Mouse (Mus musculus): ENCODE measurements around the gene Znhit1. TPM values are rescaled to one million over a fixed set of nuclear protein-coding genes. Genes with fewer than 3 reads are reported as not detected.

Znhit1 gene
- polyA plus RNA-seq, 1 experiment from 2014 or later, result 102 TPM

DNA sequence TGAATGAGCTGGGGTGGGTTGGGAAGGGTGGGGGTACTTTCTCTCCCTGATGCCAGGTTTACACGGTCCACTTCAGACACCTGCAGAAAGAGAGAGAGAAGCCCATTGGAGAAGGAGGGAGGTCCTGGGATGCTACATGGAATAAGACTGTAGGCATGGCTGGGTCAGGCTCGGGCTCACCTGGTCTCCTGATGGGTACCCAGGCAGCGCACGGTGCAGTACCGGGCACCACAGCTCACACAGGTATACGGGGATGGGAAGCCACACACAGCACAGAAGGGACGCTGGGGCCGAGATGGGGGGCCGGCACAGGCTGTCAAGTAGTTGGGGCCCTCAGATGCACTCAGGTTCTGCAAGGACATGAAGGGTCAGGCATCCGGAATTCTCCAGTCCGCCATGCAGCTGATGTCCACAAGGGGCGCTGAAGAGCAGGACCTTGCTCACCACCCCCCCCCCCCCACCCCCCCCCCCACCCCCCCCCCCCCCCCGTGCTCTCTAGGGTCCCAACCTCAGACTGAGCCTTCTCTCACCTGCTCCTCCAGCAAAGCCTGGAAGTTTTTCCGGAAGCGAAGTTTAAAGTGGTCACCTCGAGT is 5.4 kb downstream of the Znhit1 start:
- H3K27ac ChIP-seq, result no peak overlapping the region
- no peak overlapping the region for H3K9ac ChIP-seq
- peaks cover 39% of the 10 kb centered on the region for H3K36me3 ChIP-seq
- no peak for ATAC-seq (replicated peaks; ENCODE audit: low FRiP score)
- no peak overlapping the region for H3K4me3 ChIP-seq (replicated peaks)
- no peaks in the 10 kb centered on the region for H3K9me3 ChIP-seq (replicated peaks)
- no peak overlapping the region for H3K4me2 ChIP-seq
- WGBS, result 52% methylated on average over 15 of the region's 16 CpGs
- H3K27me3 ChIP-seq, result no peaks in the 10 kb centered on the region
- peaks cover 6% of the 10 kb centered on the region for H3K4me1 ChIP-seq

DNA sequence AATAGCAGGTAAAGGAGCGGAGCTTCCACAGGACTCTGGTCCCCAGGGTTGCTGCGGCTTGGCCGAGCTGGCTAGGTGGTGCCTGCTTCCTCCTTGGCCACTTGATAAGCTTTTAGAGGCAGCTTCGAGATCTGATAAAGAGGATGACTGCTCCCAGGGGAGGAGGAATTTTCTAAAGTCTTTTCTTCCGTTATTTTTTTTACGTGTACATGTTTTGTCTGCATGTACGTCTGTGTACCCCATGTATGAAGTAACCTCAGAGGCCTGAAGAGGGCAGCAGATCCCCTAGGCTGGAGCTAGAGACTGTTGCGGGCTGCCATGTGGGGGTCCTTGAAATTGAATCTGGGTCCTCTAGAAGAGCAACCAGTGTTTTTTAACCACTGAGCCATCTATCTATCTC is 6.8 kb downstream of the Znhit1 start:
- no peak overlapping the region for H3K27ac ChIP-seq
- ATAC-seq (replicated peaks; ENCODE audit: low FRiP score), result no peak
- H3K4me2 ChIP-seq, result no peak overlapping the region
- H3K9me3 ChIP-seq (replicated peaks), result no peaks in the 10 kb centered on the region
- no peaks in the 10 kb centered on the region for H3K27me3 ChIP-seq
- 89% methylated on average over 8 of the region's 8 CpGs for WGBS
- H3K36me3 ChIP-seq, result peaks cover 39% of the 10 kb centered on the region
- no peak overlapping the region for H3K9ac ChIP-seq
- peaks cover 2% of the 10 kb centered on the region for H3K4me1 ChIP-seq
- H3K4me3 ChIP-seq (replicated peaks), result no peak overlapping the region

GRCm38 (mm10) chr5:136979762-136980161 is 8.1 kb downstream of the Znhit1 start:
- H3K36me3 ChIP-seq, result peaks cover 38% of the 10 kb centered on the region
- H3K9ac ChIP-seq, result no peak overlapping the region
- no peaks in the 10 kb centered on the region for H3K9me3 ChIP-seq (replicated peaks)
- H3K27me3 ChIP-seq, result no peaks in the 10 kb centered on the region
- H3K4me2 ChIP-seq, result no peak overlapping the region
- no peak for ATAC-seq (replicated peaks; ENCODE audit: low FRiP score)
- H3K4me1 ChIP-seq, result no peaks in the 10 kb centered on the region
- 79% methylated on average over 2 of the region's 2 CpGs for WGBS
- no peak overlapping the region for H3K4me3 ChIP-seq (replicated peaks)
- H3K27ac ChIP-seq, result no peak overlapping the region

DNA sequence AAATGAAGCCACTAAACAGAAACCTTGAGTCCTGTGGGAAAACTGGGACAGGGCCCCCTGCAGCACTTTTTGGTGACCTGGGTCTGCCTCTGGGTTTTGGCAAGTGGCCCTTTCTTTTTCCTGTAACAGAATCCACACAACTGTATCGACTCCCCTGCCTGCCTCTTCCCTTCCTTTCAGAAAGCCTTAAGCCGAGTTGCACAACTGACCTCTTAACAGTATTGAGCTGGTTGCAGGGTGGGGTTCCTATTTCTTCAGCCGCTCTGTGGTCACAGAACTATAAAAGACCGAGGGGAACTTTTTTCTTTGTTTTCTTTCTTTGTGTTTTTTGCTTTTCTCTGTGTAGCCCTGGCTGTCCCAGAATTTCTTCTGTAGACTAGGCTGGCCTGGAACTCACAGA is 10.1 kb downstream of the Znhit1 start:
- Histone ChIP-seq H3K4me3 (replicated peaks) (no peak overlapping the region), H3K27ac (no peak overlapping the region), H3K36me3 (peaks cover 22% of the 10 kb centered on the region), H3K27me3 (no peaks in the 10 kb centered on the region), H3K4me2 (no peak overlapping the region), H3K9ac (no peak overlapping the region), H3K9me3 (replicated peaks) (no peaks in the 10 kb centered on the region), H3K4me1 (no peaks in the 10 kb centered on the region)
- ATAC-seq (replicated peaks; ENCODE audit: low FRiP score), result no peak
- WGBS, result 66% methylated on average over 4 of the region's 4 CpGs

GRCm38 (mm10) chr5:136973670-136974069 is 14.2 kb downstream of the Znhit1 start:
- ATAC-seq (replicated peaks; ENCODE audit: low FRiP score), result no peak
- Histone ChIP-seq H3K9me3 (replicated peaks) (no peaks in the 10 kb centered on the region), H3K9ac (no peak overlapping the region; the same call in 1 of the 2 replicates), H3K36me3 (no peaks in the 10 kb centered on the region), H3K27me3 (no peaks in the 10 kb centered on the region), H3K4me3 (replicated peaks) (no peak overlapping the region), H3K27ac (no peak overlapping the region), H3K4me1 (no peaks in the 10 kb centered on the region), H3K4me2 (no peak overlapping the region)
- WGBS, result 73% methylated on average over 8 of the region's 8 CpGs

DNA sequence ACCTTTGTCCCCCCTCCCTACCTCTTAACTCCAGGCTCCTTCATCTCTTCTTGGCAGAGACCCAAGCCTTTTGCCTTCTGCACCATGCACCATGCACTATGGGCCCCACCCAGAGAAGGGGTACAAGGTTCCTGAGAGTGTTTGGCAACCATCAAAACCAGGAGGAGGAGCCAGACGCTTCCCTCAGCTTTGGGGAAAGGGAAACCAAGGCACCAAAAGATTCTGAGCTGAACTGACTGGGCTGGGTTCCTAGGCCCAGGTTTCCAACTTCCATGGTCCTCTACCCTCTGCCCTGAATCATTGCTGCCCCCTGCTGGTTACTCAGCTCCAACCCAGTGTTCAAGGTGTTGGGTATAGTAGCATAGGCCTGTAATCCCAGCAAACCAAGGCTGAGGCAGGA is 17.1 kb downstream of the Znhit1 start:
- H3K36me3 ChIP-seq, result peaks cover 12% of the 10 kb centered on the region
- H3K4me3 ChIP-seq (replicated peaks), result no peak overlapping the region
- WGBS, result 57% methylated on average over 1 of the region's 1 CpGs
- H3K27ac ChIP-seq, result no peak overlapping the region
- H3K4me2 ChIP-seq, result no peak overlapping the region
- no peak for ATAC-seq (replicated peaks; ENCODE audit: low FRiP score)
- no peaks in the 10 kb centered on the region for H3K27me3 ChIP-seq
- H3K9me3 ChIP-seq (replicated peaks), result no peaks in the 10 kb centered on the region
- H3K4me1 ChIP-seq, result peaks cover 29% of the 10 kb centered on the region
- H3K9ac ChIP-seq, result no peak overlapping the region

GRCm38 (mm10) chr5:136967592-136967991 is 20.2 kb downstream of the Znhit1 start:
- peaks cover 56% of the 10 kb centered on the region for H3K4me1 ChIP-seq
- H3K27ac ChIP-seq, result peak overlapping the region; percentile 92
- peaks cover 40% of the 10 kb centered on the region for H3K36me3 ChIP-seq
- 0 out of 2 replicates have a peak, but pooled peaks have one; percentile 10 for ATAC-seq (replicated peaks; ENCODE audit: low FRiP score)
- 49% methylated on average over 10 of the region's 10 CpGs for WGBS
- H3K9me3 ChIP-seq (replicated peaks), result no peaks in the 10 kb centered on the region
- H3K4me2 ChIP-seq, result peak overlapping the region; percentile 19; the same call in 1 of the 2 replicates
- no peaks in the 10 kb centered on the region for H3K27me3 ChIP-seq
- H3K4me3 ChIP-seq (replicated peaks), result no peak overlapping the region
- no peak overlapping the region for H3K9ac ChIP-seq

DNA sequence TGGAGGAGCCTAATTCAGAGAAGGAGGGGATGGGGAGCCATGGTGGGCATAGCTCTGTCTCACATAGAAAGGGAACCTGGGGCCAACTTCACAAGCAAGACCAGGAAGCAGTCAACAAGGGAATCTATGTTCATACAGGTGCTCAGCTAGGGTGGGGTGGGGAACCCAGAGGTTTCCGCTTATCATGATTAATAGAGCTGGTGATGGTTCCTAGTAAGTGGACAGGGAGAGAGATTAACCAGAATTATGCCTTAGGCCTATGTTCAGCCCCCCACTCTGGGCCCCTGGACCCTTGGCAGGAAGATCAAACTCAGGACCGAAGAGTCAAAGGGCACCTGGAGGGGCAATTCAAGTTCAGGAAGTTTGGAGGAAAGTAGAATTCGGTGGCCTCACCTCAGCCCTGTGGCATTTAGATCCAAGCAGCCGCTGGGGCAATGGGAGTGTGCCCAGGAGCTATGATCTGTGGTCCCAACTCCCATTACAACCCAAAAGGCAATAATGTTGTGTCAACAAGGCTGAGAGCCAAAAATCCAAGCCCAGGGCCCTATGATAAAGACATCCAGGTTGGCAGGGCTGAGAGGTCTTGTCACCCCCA is 20.9 kb downstream of the Znhit1 start:
- H3K9ac ChIP-seq, result no peak overlapping the region
- 77% methylated on average over 4 of the region's 4 CpGs for WGBS
- H3K9me3 ChIP-seq (replicated peaks), result no peaks in the 10 kb centered on the region
- no peaks in the 10 kb centered on the region for H3K27me3 ChIP-seq
- H3K4me2 ChIP-seq, result 0 out of 2 replicates have a peak overlapping the region, but pooled peaks have one; percentile 2
- no peak for ATAC-seq (replicated peaks; ENCODE audit: low FRiP score)
- peak overlapping the region; percentile 92 for H3K27ac ChIP-seq
- H3K4me1 ChIP-seq, result peaks cover 56% of the 10 kb centered on the region
- H3K36me3 ChIP-seq, result peaks cover 40% of the 10 kb centered on the region
- H3K4me3 ChIP-seq (replicated peaks), result no peak overlapping the region

DNA sequence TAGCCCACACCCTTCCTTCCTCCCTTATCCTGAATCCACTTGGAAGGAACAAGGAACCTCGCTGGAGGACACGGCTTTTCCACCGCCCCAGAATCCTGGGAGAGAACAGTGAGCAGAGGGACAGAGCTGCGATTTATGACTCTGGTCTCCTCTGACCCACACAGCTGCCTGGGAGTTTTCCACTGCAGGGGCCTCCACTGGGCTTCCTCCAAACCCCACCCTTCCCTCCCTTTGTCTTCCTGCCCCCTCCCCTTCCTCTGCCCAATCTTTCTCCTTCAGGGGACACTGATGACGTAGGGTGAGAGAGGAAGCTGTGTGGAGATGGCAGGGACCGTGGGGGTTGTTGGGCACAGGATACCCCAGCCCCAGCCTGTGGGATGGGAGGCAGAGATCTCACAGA is 21.5 kb downstream of the Znhit1 start, which contains the start of gene Cldn15:
Cldn15 (plus strand) TSS at position 286 of the 400 bp plus-strand sequence.
- Histone ChIP-seq H3K9me3 (replicated peaks) (no peaks in the 10 kb centered on the region), H3K9ac (no peak within 1 kb of the TSS), H3K36me3 (peaks cover 40% of the 10 kb centered on the region), H3K4me3 (replicated peaks) (no peak within 1 kb of the TSS), H3K27me3 (no peaks in the 10 kb centered on the region), H3K4me1 (peaks cover 60% of the 10 kb centered on the region), H3K27ac (peak within 1 kb of the TSS; percentile 92), H3K4me2 (peak within 1 kb of the TSS; percentile 19; the same call in 1 of the 2 replicates)
- ATAC-seq (replicated peaks; ENCODE audit: low FRiP score), result peak; percentile 46
- 15% methylated on average over 6 of the region's 6 CpGs for WGBS

DNA sequence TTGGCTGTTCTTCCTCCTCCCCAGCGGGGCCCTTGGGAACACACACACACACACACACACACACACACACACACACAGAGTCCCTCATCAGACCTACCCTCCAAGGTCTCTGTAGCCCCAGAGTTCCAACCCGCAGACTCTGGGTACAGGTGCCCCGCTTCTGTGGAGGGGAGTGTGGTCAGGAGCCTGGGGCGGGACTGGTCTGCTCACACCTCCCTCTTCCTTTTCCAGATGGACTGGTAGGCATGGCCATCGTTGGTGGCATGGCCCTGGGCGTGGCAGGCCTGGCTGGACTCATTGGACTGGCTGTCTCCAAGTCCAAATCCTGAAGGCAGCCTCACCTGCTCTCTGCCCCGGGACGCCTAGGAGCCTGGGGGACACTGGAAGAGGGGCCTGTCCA is 22.1 kb downstream of the Znhit1 start:
- Histone ChIP-seq H3K4me2 (0 out of 2 replicates have a peak overlapping the region, but pooled peaks have one; percentile 19), H3K9me3 (replicated peaks) (no peaks in the 10 kb centered on the region), H3K27ac (peak overlapping the region; percentile 92), H3K27me3 (no peaks in the 10 kb centered on the region), H3K4me3 (replicated peaks) (no peak overlapping the region), H3K36me3 (peaks cover 40% of the 10 kb centered on the region), H3K9ac (no peak overlapping the region), H3K4me1 (peaks cover 63% of the 10 kb centered on the region)
- WGBS, result 85% methylated on average over 8 of the region's 8 CpGs
- ATAC-seq (replicated peaks; ENCODE audit: low FRiP score), result no peak

GRCm38 (mm10) chr5:136965210-136965609 is 22.6 kb downstream of the Znhit1 start:
- peak overlapping the region; percentile 92 for H3K27ac ChIP-seq
- WGBS, result 85% methylated on average over 9 of the region's 9 CpGs

DNA sequence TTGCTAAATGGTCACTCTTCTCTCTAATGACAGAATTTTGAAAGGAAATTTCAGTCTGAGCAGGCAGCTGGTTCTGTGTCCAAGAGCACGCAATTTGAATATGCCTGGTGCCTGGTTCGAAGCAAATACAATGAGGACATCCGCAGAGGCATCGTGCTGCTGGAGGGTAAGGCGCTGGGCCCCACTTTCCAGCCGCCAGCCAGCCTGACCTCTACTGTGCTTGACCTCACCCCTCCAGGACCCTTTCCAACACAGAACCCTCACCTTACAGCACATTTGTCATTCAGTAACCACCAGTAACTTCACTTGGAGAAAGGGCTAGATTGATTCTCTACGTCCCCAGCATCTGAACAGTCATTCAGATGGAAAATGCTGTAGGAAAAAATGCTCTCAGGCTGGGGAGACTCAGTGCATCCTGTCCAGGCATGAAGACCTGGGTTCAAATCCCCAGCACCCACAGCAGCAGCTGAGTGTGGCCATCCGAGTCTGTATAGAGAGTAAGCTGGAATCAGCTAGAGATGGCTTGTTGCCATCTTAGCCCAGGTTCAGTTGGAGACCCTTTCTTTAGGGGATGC is 24.8 kb downstream of the Znhit1 start:
- Histone ChIP-seq H3K9me3 (replicated peaks) (no peaks in the 10 kb centered on the region), H3K36me3 (peaks cover 41% of the 10 kb centered on the region), H3K27ac (peak overlapping the region; percentile 90; the same call in 1 of the 2 replicates), H3K4me2 (peak overlapping the region; percentile 75), H3K9ac (peak overlapping the region; percentile 69), H3K4me1 (peaks cover 74% of the 10 kb centered on the region), H3K4me3 (replicated peaks) (peak overlapping the region; percentile 65), H3K27me3 (no peaks in the 10 kb centered on the region)
- no peak for ATAC-seq (replicated peaks; ENCODE audit: low FRiP score)
- 64% methylated on average over 8 of the region's 8 CpGs for WGBS

More at GRCm38 (mm10) chr5:136965210-136965609, 22.6 kb downstream of the Znhit1 start:
- H3K36me3 ChIP-seq, result peaks cover 43% of the 10 kb centered on the region
- no peaks in the 10 kb centered on the region for H3K9me3 ChIP-seq (replicated peaks)
- H3K4me2 ChIP-seq, result no peak overlapping the region
- ATAC-seq (replicated peaks; ENCODE audit: low FRiP score), result no peak; the same call in 1 of the 2 replicates
- H3K4me3 ChIP-seq (replicated peaks), result no peak overlapping the region
- 0 out of 2 replicates have a peak overlapping the region, but pooled peaks have one; percentile 2 for H3K9ac ChIP-seq
- H3K4me1 ChIP-seq, result peaks cover 63% of the 10 kb centered on the region
- H3K27me3 ChIP-seq, result no peaks in the 10 kb centered on the region
